Mouse (Mus musculus) limb, embryonic 11.5 days (tissue): Measurements from ENCODE around the gene Fyn. TPM values are rescaled to one million over a fixed set of nuclear protein-coding genes. Genes with fewer than 3 reads are reported as not detected.

Experiments used
- ATAC-seq: fragments of 200-750 bp; cut with Nextera tagmentation; 2 replicates; pipeline ENCODE4 v1.8.0; 2017; ENCODE audit warnings: low read depth; ENCODE audit not compliant: insufficient number of reproducible peaks, low FRiP score, low TSS enrichment
- DNase-seq: peaks from one replicate; pipeline ENCODE4 v3.0.0-alpha.2; 2015; ENCODE audit warnings: low spot score
- H3K27ac ChIP-seq: fragments of 300-500 bp; sonication (generic); replicated peaks from 2 replicates; pipeline ENCODE4 v1.5.1; 2014; ENCODE audit warnings: low read depth, mild to moderate bottlenecking, low read length
- H3K27me3 ChIP-seq: fragments of 300-500 bp; sonication (generic); 2 replicates; pipeline ENCODE4 v1.6.1; 2014; ENCODE audit warnings: mild to moderate bottlenecking, low read length, mixed read lengths; ENCODE audit not compliant: control insufficient read depth, insufficient read depth
- H3K36me3 ChIP-seq: fragments of 300-500 bp; sonication (generic); 2 replicates; pipeline ENCODE4 v1.6.1; 2014; ENCODE audit warnings: mild to moderate bottlenecking, low read length, moderate library complexity, mixed read lengths; ENCODE audit not compliant: control insufficient read depth, insufficient read depth
- H3K4me1 ChIP-seq: fragments of 300-500 bp; sonication (generic); 2 replicates; pipeline ENCODE4 v1.6.1; 2014; ENCODE audit warnings: low read length, mixed read lengths; ENCODE audit not compliant: control insufficient read depth, insufficient read depth
- H3K4me2 ChIP-seq: fragments of 300-500 bp; sonication (generic); 2 replicates; pipeline ENCODE4 v1.6.1; 2014; ENCODE audit warnings: low read depth, mild to moderate bottlenecking, moderate library complexity; ENCODE audit not compliant: severe bottlenecking
- H3K4me3 ChIP-seq: fragments of 300-500 bp; sonication (generic); 2 replicates; pipeline ENCODE4 v1.5.1; 2014; ENCODE audit warnings: low read depth, low read length
- H3K9ac ChIP-seq: fragments of 300-500 bp; sonication (generic); 2 replicates; pipeline ENCODE4 v1.6.1; 2014; ENCODE audit warnings: mild to moderate bottlenecking, low read length
- H3K9me3 ChIP-seq: fragments of 300-500 bp; sonication (generic); 2 replicates; pipeline ENCODE4 v1.6.1; 2016; ENCODE audit warnings: low read length; ENCODE audit not compliant: control insufficient read depth
- WGBS: fragments of 180-500 bp; shearing (Covaris S2); extraction: QIAGEN DNeasy Blood & Tissue Kit; methylation state at CpG from one replicate; pipeline ENCODE4 v1.1.7; 2014; 5-methylcytosine and 5-hydroxymethylcytosine counted together
- polyA plus RNA-seq: library from polyadenylated mRNA; unstranded; fragments of >200 nt; fragmentation: Nextera tagmentation; extraction: Ambion mirVana; gene quantifications from 2 replicates; pipeline ENCODE4 v1.2.1, GENCODE M21; 2014

Gene Fyn
- polyA plus RNA-seq, 1 experiment from 2014 or later: 20.6 TPM

GRCm38 (mm10) chr10:39420842-39421617 is 52.4 kb downstream of the Fyn start:
- DNase-seq: no peak
- no peak overlapping the region for H3K27ac ChIP-seq
- peaks cover 7% of the 10 kb centered on the region for H3K4me1 ChIP-seq
- H3K27me3 ChIP-seq: no peaks in the 10 kb centered on the region
- no peak overlapping the region for H3K4me2 ChIP-seq
- H3K9ac ChIP-seq: no peak overlapping the region
- ATAC-seq: no peak
- H3K36me3 ChIP-seq: no peaks in the 10 kb centered on the region
- WGBS: 76% methylated on average over 9 of the region's 9 CpGs
- no peaks in the 10 kb centered on the region for H3K9me3 ChIP-seq
- H3K4me3 ChIP-seq: no peak overlapping the region

DNA sequence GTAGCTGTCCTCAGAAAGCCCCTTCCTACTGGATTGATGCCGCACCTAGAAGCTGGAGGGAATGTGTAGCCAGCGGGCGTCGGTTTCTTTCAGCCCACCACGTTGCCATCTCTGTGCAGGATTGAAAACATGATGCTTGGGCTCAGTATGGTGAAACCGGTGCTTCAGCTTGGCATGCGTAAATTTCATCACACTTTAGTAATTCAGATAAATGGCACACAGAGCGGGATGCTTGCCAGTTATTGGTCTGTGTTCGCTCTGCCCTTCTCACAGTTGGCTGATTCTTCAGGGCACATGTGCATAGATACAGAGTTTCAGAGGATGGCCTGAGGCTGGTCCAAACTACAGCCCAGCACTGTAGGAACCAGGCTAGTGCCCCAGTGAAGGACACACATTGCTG is 53.1 kb downstream of the Fyn start:
- Histone ChIP-seq H3K36me3 (no peaks in the 10 kb centered on the region), H3K27me3 (no peaks in the 10 kb centered on the region), H3K9ac (no peak overlapping the region), H3K27ac (no peak overlapping the region), H3K4me1 (peaks cover 7% of the 10 kb centered on the region), H3K4me3 (no peak overlapping the region), H3K4me2 (no peak overlapping the region), H3K9me3 (no peaks in the 10 kb centered on the region)
- WGBS: 93% methylated on average over 9 of the region's 9 CpGs
- no peak for ATAC-seq
- DNase-seq: no peak

GRCm38 (mm10) chr10:39424643-39425042 is 56.0 kb downstream of the Fyn start:
- ATAC-seq: no peak
- H3K27ac ChIP-seq: no peak overlapping the region
- no peaks in the 10 kb centered on the region for H3K9me3 ChIP-seq
- no peak overlapping the region for H3K4me3 ChIP-seq
- H3K9ac ChIP-seq: no peak overlapping the region
- H3K4me1 ChIP-seq: peaks cover 9% of the 10 kb centered on the region; the same call in 1 of the 2 replicates
- no peaks in the 10 kb centered on the region for H3K36me3 ChIP-seq
- H3K27me3 ChIP-seq: no peaks in the 10 kb centered on the region
- WGBS: 61% methylated on average over 3 of the region's 3 CpGs
- H3K4me2 ChIP-seq: no peak overlapping the region
- no peak for DNase-seq

DNA sequence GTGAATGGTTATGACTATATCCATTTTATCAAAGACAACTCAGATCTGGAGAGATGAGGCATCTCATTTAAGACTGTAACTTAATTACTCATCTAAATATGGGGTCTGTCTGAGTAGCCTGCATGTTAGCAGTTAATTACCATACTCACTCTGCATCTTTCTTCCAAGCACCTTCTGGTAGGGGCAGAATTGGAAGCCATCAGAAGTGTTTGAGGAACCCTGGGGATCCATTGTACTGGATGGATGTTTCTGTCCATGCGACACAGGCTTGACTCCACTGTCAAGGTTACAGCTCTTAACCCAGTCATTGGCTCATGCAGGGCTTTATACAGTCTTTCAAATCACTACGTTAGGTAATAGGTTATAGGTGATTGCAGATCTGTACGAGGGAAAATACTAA is 57.4 kb downstream of the Fyn start:
- H3K36me3 ChIP-seq: no peaks in the 10 kb centered on the region
- H3K4me2 ChIP-seq: no peak overlapping the region
- peaks cover 13% of the 10 kb centered on the region for H3K4me1 ChIP-seq
- 93% methylated on average over 3 of the region's 3 CpGs for WGBS
- H3K27me3 ChIP-seq: no peaks in the 10 kb centered on the region
- no peak overlapping the region for H3K27ac ChIP-seq
- H3K9me3 ChIP-seq: no peaks in the 10 kb centered on the region
- no peak overlapping the region for H3K4me3 ChIP-seq
- ATAC-seq: no peak
- no peak overlapping the region for H3K9ac ChIP-seq
- DNase-seq: no peak

GRCm38 (mm10) chr10:39426833-39427490 is 58.3 kb downstream of the Fyn start:
- Histone ChIP-seq H3K27me3 (no peaks in the 10 kb centered on the region), H3K36me3 (no peaks in the 10 kb centered on the region), H3K9ac (no peak overlapping the region), H3K27ac (no peak overlapping the region), H3K9me3 (no peaks in the 10 kb centered on the region), H3K4me2 (no peak overlapping the region), H3K4me3 (no peak overlapping the region), H3K4me1 (peaks cover 13% of the 10 kb centered on the region)
- DNase-seq (no peak), ATAC-seq (no peak)
- 21% methylated on average over 5 of the region's 5 CpGs for WGBS

GRCm38 (mm10) chr10:39429661-39430060 is 61.0 kb downstream of the Fyn start:
- H3K27ac ChIP-seq: no peak overlapping the region
- H3K4me2 ChIP-seq: no peak overlapping the region
- H3K36me3 ChIP-seq: no peaks in the 10 kb centered on the region
- H3K9ac ChIP-seq: no peak overlapping the region
- DNase-seq (no peak), ATAC-seq (no peak)
- no peaks in the 10 kb centered on the region for H3K9me3 ChIP-seq
- no peaks in the 10 kb centered on the region for H3K27me3 ChIP-seq
- WGBS: 88% methylated on average over 4 of the region's 4 CpGs
- peaks cover 13% of the 10 kb centered on the region for H3K4me1 ChIP-seq
- no peak overlapping the region for H3K4me3 ChIP-seq

GRCm38 (mm10) chr10:39430074-39430764 is 61.6 kb downstream of the Fyn start:
- H3K36me3 ChIP-seq: no peaks in the 10 kb centered on the region
- no peak for ATAC-seq
- no peaks in the 10 kb centered on the region for H3K9me3 ChIP-seq
- H3K27ac ChIP-seq: no peak overlapping the region
- H3K4me1 ChIP-seq: peaks cover 13% of the 10 kb centered on the region
- H3K4me2 ChIP-seq: no peak overlapping the region
- WGBS: 54% methylated on average over 14 of the region's 14 CpGs
- no peak overlapping the region for H3K9ac ChIP-seq
- no peak for DNase-seq
- H3K27me3 ChIP-seq: no peaks in the 10 kb centered on the region
- H3K4me3 ChIP-seq: no peak overlapping the region

DNA sequence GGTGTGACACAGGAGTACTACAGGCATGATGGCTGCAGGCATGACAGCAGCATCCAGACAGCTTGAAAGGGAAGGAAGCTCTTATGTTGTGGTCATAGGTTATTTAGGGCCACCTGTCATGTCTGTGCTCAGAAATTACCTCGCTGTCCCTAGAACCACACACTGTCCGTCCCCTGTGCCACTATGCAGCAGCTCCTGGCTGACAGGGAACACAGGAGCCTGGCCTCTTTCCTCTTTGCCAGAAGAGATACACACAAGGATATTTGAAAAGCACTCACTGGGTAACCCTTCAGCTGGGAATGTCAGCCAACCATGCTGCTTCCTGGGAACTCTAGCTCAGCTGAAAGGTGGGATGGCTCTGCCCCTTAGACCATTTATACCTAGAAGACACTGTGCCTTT is 62.6 kb downstream of the Fyn start:
- no peak overlapping the region for H3K9ac ChIP-seq
- H3K4me3 ChIP-seq: no peak overlapping the region
- peaks cover 13% of the 10 kb centered on the region for H3K4me1 ChIP-seq
- ATAC-seq (no peak), DNase-seq (no peak)
- H3K36me3 ChIP-seq: no peaks in the 10 kb centered on the region
- H3K27ac ChIP-seq: no peak overlapping the region
- 83% methylated on average over 2 of the region's 2 CpGs for WGBS
- H3K4me2 ChIP-seq: no peak overlapping the region
- H3K9me3 ChIP-seq: no peaks in the 10 kb centered on the region
- H3K27me3 ChIP-seq: no peaks in the 10 kb centered on the region
